Mouse (Mus musculus) limb, embryonic 15.5 days (tissue): ENCODE results near the gene Slc22a1. TPM values are rescaled to one million over a fixed set of nuclear protein-coding genes. Genes with fewer than 3 reads are reported as not detected.

Source experiments
- ATAC-seq: fragments of 200-750 bp; cut with Nextera tagmentation; 2 replicates; pipeline ENCODE4 v1.8.0; 2017; ENCODE audit warnings: low read depth, moderate TSS enrichment; ENCODE audit not compliant: insufficient number of reproducible peaks, low FRiP score, low TSS enrichment
- H3K27ac ChIP-seq: fragments of 300-500 bp; sonication (generic); 2 replicates; pipeline ENCODE4 v1.5.1; 2015; ENCODE audit warnings: moderate library complexity, mild to moderate bottlenecking, inconsistent platforms
- H3K27me3 ChIP-seq: fragments of 300-500 bp; sonication (generic); 2 replicates; pipeline ENCODE4 v1.6.1; 2015; ENCODE audit warnings: inconsistent platforms
- H3K36me3 ChIP-seq: fragments of 300-500 bp; sonication (generic); 2 replicates; pipeline ENCODE4 v1.6.1; 2015; ENCODE audit warnings: inconsistent platforms
- H3K4me1 ChIP-seq: fragments of 300-500 bp; sonication (generic); 2 replicates; pipeline ENCODE4 v1.6.1; 2015; ENCODE audit warnings: inconsistent platforms
- H3K4me2 ChIP-seq: fragments of 300-500 bp; sonication (generic); 2 replicates; pipeline ENCODE4 v1.6.1; 2015; ENCODE audit warnings: mild to moderate bottlenecking, inconsistent platforms
- H3K4me3 ChIP-seq: fragments of 300-500 bp; sonication (generic); 2 replicates; pipeline ENCODE4 v1.5.1; 2015; ENCODE audit warnings: mild to moderate bottlenecking, inconsistent platforms
- H3K9ac ChIP-seq: fragments of 300-500 bp; sonication (generic); 2 replicates; pipeline ENCODE4 v1.6.1; 2015; ENCODE audit warnings: inconsistent platforms
- H3K9me3 ChIP-seq: fragments of 300-500 bp; sonication (generic); 2 replicates; pipeline ENCODE4 v1.6.1; 2016; ENCODE audit warnings: inconsistent platforms
- WGBS: fragments of 180-500 bp; shearing (Covaris S2); methylation state at CpG from one replicate; pipeline ENCODE4 v1.1.7; 2015; 5-methylcytosine and 5-hydroxymethylcytosine counted together
- polyA plus RNA-seq: library from polyadenylated mRNA; unstranded; fragments of >200 nt; fragmentation: Nextera tagmentation; extraction: Ambion mirVana; gene quantifications from 2 replicates; pipeline ENCODE4 v1.2.1, GENCODE M21; 2015

Slc22a1 gene
- polyA plus RNA-seq, 1 experiment from 2014 or later = not detected

- 83% methylated on average over 2 of the region's 2 CpGs for WGBS
- Histone ChIP-seq H3K27ac (peak overlapping the region; percentile 14; the same call in 1 of the 2 replicates), H3K4me3 (no peak overlapping the region), H3K9me3 (no peaks in the 10 kb centered on the region), H3K27me3 (no peaks in the 10 kb centered on the region), H3K4me1 (peaks cover 24% of the 10 kb centered on the region), H3K4me2 (no peak overlapping the region), H3K36me3 (peaks cover 65% of the 10 kb centered on the region), H3K9ac (no peak overlapping the region)
- ATAC-seq = no peak
These were observed 35.3 kb upstream of the Slc22a1 start for GRCm38 (mm10) chr17:12710976-12711375.

- H3K27me3 ChIP-seq = no peaks in the 10 kb centered on the region
- peak overlapping the region; percentile 14; the same call in 1 of the 2 replicates for H3K27ac ChIP-seq
- WGBS = 72% methylated on average over 13 of the region's 13 CpGs
- no peak overlapping the region for H3K4me3 ChIP-seq
- H3K9me3 ChIP-seq = no peaks in the 10 kb centered on the region
- no peak overlapping the region for H3K4me2 ChIP-seq
- H3K36me3 ChIP-seq = peaks cover 63% of the 10 kb centered on the region
- ATAC-seq = no peak; the same call in 1 of the 2 replicates
- H3K9ac ChIP-seq = no peak overlapping the region
- H3K4me1 ChIP-seq = peaks cover 24% of the 10 kb centered on the region
These were observed 34.6 kb upstream of the Slc22a1 start for GRCm38 (mm10) chr17:12710050-12710780.

- no peaks in the 10 kb centered on the region for H3K27me3 ChIP-seq
- peaks cover 14% of the 10 kb centered on the region for H3K4me1 ChIP-seq
- H3K9me3 ChIP-seq = no peaks in the 10 kb centered on the region
- no peak overlapping the region for H3K4me3 ChIP-seq
- peaks cover 65% of the 10 kb centered on the region for H3K36me3 ChIP-seq
- no peak overlapping the region for H3K9ac ChIP-seq
- no peak overlapping the region for H3K4me2 ChIP-seq
- WGBS = 90% methylated on average over 3 of the region's 3 CpGs
- no peak for ATAC-seq
- H3K27ac ChIP-seq = no peak overlapping the region
These were observed 32.8 kb upstream of the Slc22a1 start for GRCm38 (mm10) chr17:12708398-12708797.

GRCm38 (mm10) chr17:12706590-12707049 lies 31.0 kb upstream of the Slc22a1 start:
- ATAC-seq = no peak
- WGBS = 84% methylated on average over 10 of the region's 10 CpGs
- peaks cover 75% of the 10 kb centered on the region for H3K36me3 ChIP-seq
- H3K9ac ChIP-seq = no peak overlapping the region
- no peak overlapping the region for H3K4me2 ChIP-seq
- H3K9me3 ChIP-seq = no peaks in the 10 kb centered on the region
- H3K27ac ChIP-seq = no peak overlapping the region
- 0 out of 2 replicates have a peak, but pooled peaks cover under 1% of the 10 kb centered on the region for H3K4me1 ChIP-seq
- H3K4me3 ChIP-seq = no peak overlapping the region
- no peaks in the 10 kb centered on the region for H3K27me3 ChIP-seq

GRCm38 (mm10) chr17:12702901-12703300 lies 27.3 kb upstream of the Slc22a1 start:
- H3K9me3 ChIP-seq = no peaks in the 10 kb centered on the region
- no peak overlapping the region for H3K4me3 ChIP-seq
- no peaks in the 10 kb centered on the region for H3K4me1 ChIP-seq
- ATAC-seq = no peak
- no peaks in the 10 kb centered on the region for H3K27me3 ChIP-seq
- peaks cover 78% of the 10 kb centered on the region for H3K36me3 ChIP-seq
- WGBS = 91% methylated on average over 5 of the region's 5 CpGs
- no peak overlapping the region for H3K9ac ChIP-seq
- no peak overlapping the region for H3K4me2 ChIP-seq
- H3K27ac ChIP-seq = no peak overlapping the region

- ATAC-seq = no peak
- Histone ChIP-seq H3K4me2 (no peak overlapping the region), H3K27me3 (no peaks in the 10 kb centered on the region), H3K4me1 (no peaks in the 10 kb centered on the region), H3K9ac (no peak overlapping the region), H3K4me3 (no peak overlapping the region), H3K36me3 (peaks cover 90% of the 10 kb centered on the region), H3K9me3 (no peaks in the 10 kb centered on the region), H3K27ac (no peak overlapping the region)
- WGBS = 93% methylated on average over 6 of the region's 6 CpGs
These were observed 24.7 kb upstream of the Slc22a1 start for GRCm38 (mm10) chr17:12700373-12700772.

GRCm38 (mm10) chr17:12691899-12692298 lies 16.3 kb upstream of the Slc22a1 start:
- no peak overlapping the region for H3K9ac ChIP-seq
- no peak overlapping the region for H3K4me3 ChIP-seq
- peaks cover 80% of the 10 kb centered on the region for H3K36me3 ChIP-seq
- H3K27me3 ChIP-seq = no peaks in the 10 kb centered on the region
- H3K4me2 ChIP-seq = no peak overlapping the region
- H3K4me1 ChIP-seq = peaks cover 7% of the 10 kb centered on the region; the same call in 1 of the 2 replicates
- no peak overlapping the region for H3K27ac ChIP-seq
- no peaks in the 10 kb centered on the region for H3K9me3 ChIP-seq
- WGBS = 77% methylated on average over 7 of the region's 7 CpGs
- ATAC-seq = no peak

- Histone ChIP-seq H3K9me3 (no peaks in the 10 kb centered on the region), H3K4me2 (no peak overlapping the region), H3K4me3 (no peak overlapping the region), H3K36me3 (peaks cover 85% of the 10 kb centered on the region), H3K9ac (no peak overlapping the region), H3K4me1 (peaks cover 14% of the 10 kb centered on the region; the same call in 1 of the 2 replicates), H3K27me3 (no peaks in the 10 kb centered on the region), H3K27ac (peak overlapping the region; percentile 48; the same call in 1 of the 2 replicates)
- no peak for ATAC-seq
- WGBS = 53% methylated on average over 3 of the region's 3 CpGs
These were observed 13.9 kb upstream of the Slc22a1 start for GRCm38 (mm10) chr17:12689537-12689936.

- no peak overlapping the region for H3K4me3 ChIP-seq
- peak overlapping the region; percentile 48; the same call in 1 of the 2 replicates for H3K27ac ChIP-seq
- no peaks in the 10 kb centered on the region for H3K9me3 ChIP-seq
- H3K36me3 ChIP-seq = peaks cover 86% of the 10 kb centered on the region
- 76% methylated on average over 20 of the region's 20 CpGs for WGBS
- H3K27me3 ChIP-seq = no peaks in the 10 kb centered on the region
- H3K4me2 ChIP-seq = no peak overlapping the region
- no peak overlapping the region for H3K9ac ChIP-seq
- ATAC-seq = no peak
- H3K4me1 ChIP-seq = peaks cover 14% of the 10 kb centered on the region; the same call in 1 of the 2 replicates
These were observed 12.9 kb upstream of the Slc22a1 start for GRCm38 (mm10) chr17:12688427-12689110.

- Histone ChIP-seq H3K4me1 (peaks cover 14% of the 10 kb centered on the region; the same call in 1 of the 2 replicates), H3K9me3 (no peaks in the 10 kb centered on the region), H3K9ac (no peak overlapping the region), H3K4me3 (no peak overlapping the region), H3K27me3 (no peaks in the 10 kb centered on the region), H3K27ac (no peak overlapping the region), H3K36me3 (peaks cover 78% of the 10 kb centered on the region), H3K4me2 (no peak overlapping the region)
- ATAC-seq = no peak
- 91% methylated on average over 7 of the region's 7 CpGs for WGBS
These were observed 9.4 kb upstream of the Slc22a1 start for GRCm38 (mm10) chr17:12684928-12685624.

GRCm38 (mm10) chr17:12684412-12684811 lies 8.8 kb upstream of the Slc22a1 start:
- H3K9me3 ChIP-seq = no peaks in the 10 kb centered on the region
- H3K4me1 ChIP-seq = peaks cover 13% of the 10 kb centered on the region; the same call in 1 of the 2 replicates
- WGBS = 64% methylated on average over 4 of the region's 4 CpGs
- no peak overlapping the region for H3K4me2 ChIP-seq
- no peak overlapping the region for H3K27ac ChIP-seq
- ATAC-seq = no peak
- no peak overlapping the region for H3K4me3 ChIP-seq
- H3K36me3 ChIP-seq = peaks cover 78% of the 10 kb centered on the region
- H3K9ac ChIP-seq = no peak overlapping the region
- H3K27me3 ChIP-seq = no peaks in the 10 kb centered on the region
